Mouse (Mus musculus): ENCODE measurements around the gene Ceacam15. TPM values are rescaled to one million over a fixed set of nuclear protein-coding genes. Genes with fewer than 3 reads are reported as not detected.

Ceacam15 gene
- polyA plus RNA-seq (2015; fragmentation: Nextera tagmentation; extraction: Ambion mirVana), result 0.15 TPM in 1 of 2 replicates, not detected in the other

GRCm38 (mm10) chr7:16675605-16676004, at the start of gene Ceacam15:
Gene Ceacam15 (minus strand): TSS chr7:16675705.

GRCm38 (mm10) chr7:16721629-16722028, 46.1 kb upstream of the Ceacam15 start, which contains the start of gene Ceacam9:
Gene Ceacam9 (plus strand): TSS chr7:16721929.

Other genes starting within 250 kb of the Ceacam15 start
- 37.5 and 38.7 TPM in 2 replicates for gene Tmem160, start 222.9 kb downstream of the Ceacam15 start, polyA plus RNA-seq (2015; fragmentation: Nextera tagmentation; extraction: Ambion mirVana)
- not detected in 2 replicates for gene Npas1, start 198.0 kb downstream of the Ceacam15 start, polyA plus RNA-seq (2015; fragmentation: Nextera tagmentation; extraction: Ambion mirVana)
- 5.1 and 5.7 TPM in 2 replicates for gene Arhgap35, start 60.7 kb downstream of the Ceacam15 start, polyA plus RNA-seq (2015; fragmentation: Nextera tagmentation; extraction: Ambion mirVana)
- gene Ceacam9, start 46.2 kb upstream of the Ceacam15 start, polyA plus RNA-seq (2015; fragmentation: Nextera tagmentation; extraction: Ambion mirVana), result not detected in 2 replicates
- gene Ap2s1, start 62.7 kb upstream of the Ceacam15 start, polyA plus RNA-seq (2015; fragmentation: Nextera tagmentation; extraction: Ambion mirVana), result 133 and 164 TPM in 2 replicates
- 28.7 and 76.6 TPM in 2 replicates for gene Slc1a5, start 105.6 kb upstream of the Ceacam15 start, polyA plus RNA-seq (2015; fragmentation: Nextera tagmentation; extraction: Ambion mirVana)
- gene Strn4, start 140.2 kb upstream of the Ceacam15 start, polyA plus RNA-seq (2015; fragmentation: Nextera tagmentation; extraction: Ambion mirVana), result 38.7 and 38.9 TPM in 2 replicates
- 16.7 and 18.5 TPM in 2 replicates for gene Fkrp, start 141.0 kb upstream of the Ceacam15 start, polyA plus RNA-seq (2015; fragmentation: Nextera tagmentation; extraction: Ambion mirVana)
- gene Prkd2, start 167.2 kb upstream of the Ceacam15 start, polyA plus RNA-seq (2015; fragmentation: Nextera tagmentation; extraction: Ambion mirVana), result 7.3 and 8.5 TPM in 2 replicates
- 2.1 and 3.8 TPM in 2 replicates for gene Dact3, start 199.6 kb upstream of the Ceacam15 start, polyA plus RNA-seq (2015; fragmentation: Nextera tagmentation; extraction: Ambion mirVana)
- gene Gng8, start 216.1 kb upstream of the Ceacam15 start, polyA plus RNA-seq (2015; fragmentation: Nextera tagmentation; extraction: Ambion mirVana), result 2.1 and 2.2 TPM in 2 replicates
- 1.7 and 1.9 TPM in 2 replicates for gene Ptgir, start 230.8 kb upstream of the Ceacam15 start, polyA plus RNA-seq (2015; fragmentation: Nextera tagmentation; extraction: Ambion mirVana)
- gene Calm3, start 248.4 kb upstream of the Ceacam15 start, polyA plus RNA-seq (2015; fragmentation: Nextera tagmentation; extraction: Ambion mirVana), result 46.4 and 58.8 TPM in 2 replicates

Data from skeletal muscle tissue, postnatal 0 days (tissue).